Mouse (Mus musculus) MEL (cell line): Measurements from ENCODE around the gene Nqo1. TPM values are rescaled to one million over a fixed set of nuclear protein-coding genes. Genes with fewer than 3 reads are reported as not detected.

Experiments used
- DNase-seq: peaks from one replicate; pipeline ENCODE4 v3.0.0; 2011; ENCODE audit warnings: low read depth, low spot score
- H3K27ac ChIP-seq: 2 replicates; pipeline ENCODE4 v1.5.1; 2012; ENCODE audit warnings: low read depth, mild to moderate bottlenecking, control low read depth, low read length, moderate library complexity; ENCODE audit not compliant: control insufficient read depth
- H3K27me3 ChIP-seq, 2 experiments: fragments of 150-350 bp in 1 of 2; sonication (generic) in 1 of 2; 2 replicates each; pipeline ENCODE4 v1.6.1; 2012; ENCODE audit warnings: low read length in 2 of 2, mild to moderate bottlenecking in 2 of 2, improper control_type of control experiment in 1 of 2, moderate library complexity in 1 of 2; ENCODE audit not compliant: insufficient read depth in 2 of 2, control insufficient read depth in 1 of 2
- H3K36me3 ChIP-seq, 2 experiments: 2 replicates each; pipeline ENCODE4 v1.6.1; 2012 to 2014; ENCODE audit warnings: low read length in 2 of 2, improper control_type of control experiment in 1 of 2, inconsistent platforms in 1 of 2, mild to moderate bottlenecking in 1 of 2; ENCODE audit not compliant: insufficient read depth in 2 of 2, control insufficient read depth in 1 of 2
- H3K4me1 ChIP-seq, 2 experiments: fragments of 150-350 bp in 1 of 2; sonication (generic) in 1 of 2; 2 replicates each; pipeline ENCODE4 v1.6.1; 2012; ENCODE audit warnings: low read length in 2 of 2, improper control_type of control experiment in 1 of 2, mild to moderate bottlenecking in 1 of 2; ENCODE audit not compliant: insufficient read depth in 2 of 2, control insufficient read depth in 1 of 2
- H3K4me3 ChIP-seq, 2 experiments: fragments of 150-350 bp in 1 of 2; sonication (generic) in 1 of 2; 2 replicates each; pipeline ENCODE4 v1.5.1; 2012; ENCODE audit warnings: low read depth in 2 of 2, low read length in 2 of 2, mild to moderate bottlenecking in 2 of 2, moderate library complexity in 2 of 2, control low read depth in 1 of 2, improper control_type of control experiment in 1 of 2; ENCODE audit not compliant: control insufficient read depth in 1 of 2, insufficient read depth in 1 of 2
- H3K79me2 ChIP-seq: 2 replicates; pipeline ENCODE4 v1.6.1; 2012; ENCODE audit warnings: mild to moderate bottlenecking, low read length, moderate library complexity; ENCODE audit not compliant: control insufficient read depth, poor library complexity, insufficient read depth
- H3K9ac ChIP-seq: 2 replicates; pipeline ENCODE4 v1.6.1; 2012; ENCODE audit warnings: low read depth, mild to moderate bottlenecking, control low read depth, low read length, moderate library complexity; ENCODE audit not compliant: control insufficient read depth, poor library complexity, severe bottlenecking
- H3K9me3 ChIP-seq: fragments of 150-350 bp; sonication (generic); replicated peaks from 2 replicates; pipeline ENCODE4 v1.6.1; 2012; ENCODE audit warnings: mild to moderate bottlenecking, low read length, improper control_type of control experiment, moderate library complexity; ENCODE audit not compliant: insufficient read depth
- BHLHE40 ChIP-seq: IDR thresholded peaks from 2 replicates; pipeline ENCODE4 v1.6.1; 2012; ENCODE audit warnings: low read depth, mild to moderate bottlenecking, inconsistent platforms, low read length, improper control_type of control experiment, borderline replicate concordance
- CHD2 ChIP-seq: IDR thresholded peaks from 2 replicates; pipeline ENCODE4 v1.6.1; 2011; ENCODE audit warnings: low read length, improper control_type of control experiment
- E2F4 ChIP-seq: IDR thresholded peaks from 2 replicates; pipeline ENCODE4 v1.6.1; 2011; ENCODE audit warnings: low read depth, low read length, improper control_type of control experiment, borderline replicate concordance
- ELF1 ChIP-seq: IDR thresholded peaks from 2 replicates; pipeline ENCODE4 v1.6.1; 2014; ENCODE audit warnings: low read depth, mild to moderate bottlenecking, inconsistent platforms, low read length, improper control_type of control experiment, moderate library complexity
- EP300 ChIP-seq, 2 experiments: IDR thresholded peaks; 2 replicates each; pipeline ENCODE4 v1.6.1; 2011; ENCODE audit warnings: improper control_type of control experiment in 2 of 2, low read length in 2 of 2, low read depth in 1 of 2, mild to moderate bottlenecking in 1 of 2
- ETS1 ChIP-seq: IDR thresholded peaks from 2 replicates; pipeline ENCODE4 v1.6.1; 2012; ENCODE audit warnings: low read depth, mild to moderate bottlenecking, inconsistent platforms, low read length, improper control_type of control experiment, moderate library complexity
- GATA1 ChIP-seq: IDR thresholded peaks from 2 replicates; pipeline ENCODE4 v1.6.1; 2011; ENCODE audit warnings: low read depth, low read length, improper control_type of control experiment
- JUND ChIP-seq: IDR thresholded peaks from 2 replicates; pipeline ENCODE4 v1.6.1; 2011; ENCODE audit warnings: low read depth, mild to moderate bottlenecking, improper control_type of control experiment, low read length
- MAFK ChIP-seq: IDR thresholded peaks from 2 replicates; pipeline ENCODE4 v1.6.1; 2011; ENCODE audit warnings: low read depth, mild to moderate bottlenecking, low read length, improper control_type of control experiment, borderline replicate concordance
- MAX ChIP-seq: IDR thresholded peaks from 2 replicates; pipeline ENCODE4 v1.6.1; 2011; ENCODE audit warnings: low read length, improper control_type of control experiment
- MAZ ChIP-seq: IDR thresholded peaks from 2 replicates; pipeline ENCODE4 v1.6.1; 2012; ENCODE audit warnings: low read depth, mild to moderate bottlenecking, inconsistent platforms, low read length, improper control_type of control experiment
- MXI1 ChIP-seq: IDR thresholded peaks from 2 replicates; pipeline ENCODE4 v1.6.1; 2011; ENCODE audit warnings: mild to moderate bottlenecking, low read depth, low read length, improper control_type of control experiment
- MYC ChIP-seq: IDR thresholded peaks from 2 replicates; pipeline ENCODE4 v1.6.1; 2011; ENCODE audit warnings: low read depth, mild to moderate bottlenecking, low read length, improper control_type of control experiment, moderate library complexity
- NELFE ChIP-seq: IDR thresholded peaks from 2 replicates; pipeline ENCODE4 v1.6.1; 2011; ENCODE audit warnings: low read depth, low read length, improper control_type of control experiment
- NRF1 ChIP-seq: IDR thresholded peaks from 2 replicates; pipeline ENCODE4 v1.6.1; 2014; ENCODE audit warnings: low read depth, mild to moderate bottlenecking, inconsistent platforms, low read length, improper control_type of control experiment, moderate library complexity; ENCODE audit not compliant: poor library complexity, insufficient read depth, severe bottlenecking
- POLR2A ChIP-seq, 2 experiments: IDR thresholded peaks; 2 replicates each; pipeline ENCODE4 v1.6.1; 2011 to 2012; ENCODE audit warnings: low read length in 2 of 2, mild to moderate bottlenecking in 2 of 2, control low read depth in 1 of 2, improper control_type of control experiment in 1 of 2, low read depth in 1 of 2, moderate library complexity in 1 of 2; ENCODE audit not compliant: control insufficient read depth in 1 of 2, insufficient read depth in 1 of 2, poor library complexity in 1 of 2
- POLR2AphosphoS2 ChIP-seq: IDR thresholded peaks from 2 replicates; pipeline ENCODE4 v1.6.1; 2011; ENCODE audit warnings: low read length, improper control_type of control experiment
- POLR2AphosphoS5 ChIP-seq: IDR thresholded peaks from 2 replicates; pipeline ENCODE4 v1.6.1; 2012; ENCODE audit warnings: low read depth, borderline replicate concordance, mild to moderate bottlenecking, inconsistent platforms, low read length, moderate library complexity, mixed read lengths
- RAD21 ChIP-seq: IDR thresholded peaks from 2 replicates; pipeline ENCODE4 v1.6.1; 2011; ENCODE audit warnings: mild to moderate bottlenecking, low read depth, low read length, improper control_type of control experiment
- SMC3 ChIP-seq: IDR thresholded peaks from 2 replicates; pipeline ENCODE4 v1.6.1; 2011; ENCODE audit warnings: low read depth, low read length, improper control_type of control experiment
- TBP ChIP-seq: IDR thresholded peaks from 2 replicates; pipeline ENCODE4 v1.8.0; 2011; ENCODE audit warnings: low read depth, low read length, improper control_type of control experiment
- UBTF ChIP-seq: IDR thresholded peaks from 2 replicates; pipeline ENCODE4 v1.6.1; 2012; ENCODE audit warnings: low read depth, mild to moderate bottlenecking, inconsistent platforms, low read length, improper control_type of control experiment, moderate library complexity, borderline replicate concordance; ENCODE audit not compliant: insufficient read depth
- USF1 ChIP-seq: IDR thresholded peaks from 2 replicates; pipeline ENCODE4 v1.6.1; 2014; ENCODE audit warnings: low read depth, mild to moderate bottlenecking, inconsistent platforms, low read length, improper control_type of control experiment, moderate library complexity
- ZKSCAN1 ChIP-seq: IDR thresholded peaks from 2 replicates; pipeline ENCODE4 v1.6.1; 2012; ENCODE audit warnings: low read depth, mild to moderate bottlenecking, inconsistent platforms, low read length, improper control_type of control experiment, moderate library complexity
- ZMIZ1 ChIP-seq: IDR thresholded peaks from 2 replicates; pipeline ENCODE4 v1.6.1; 2012; ENCODE audit warnings: low read depth, mild to moderate bottlenecking, inconsistent platforms, low read length, improper control_type of control experiment, moderate library complexity
- ZNF384 ChIP-seq: IDR thresholded peaks from 2 replicates; pipeline ENCODE4 v1.6.1; 2012; ENCODE audit warnings: low read depth, mild to moderate bottlenecking, inconsistent platforms, low read length, improper control_type of control experiment
- polyA plus RNA-seq, 2 experiments: library from polyadenylated mRNA; stranded (reverse) in 1 of 2; unstranded in 1 of 2; fragments of >175 nt in 1 of 2; fragments of >200 nt in 1 of 2; gene quantifications; 2 replicates each; pipeline versions ENCODE4 v1.2.1 to v1.2.4; 2012; ENCODE audit warnings: low replicate concordance in 2 of 2, low read depth in 1 of 2; ENCODE audit not compliant: insufficient read length in 2 of 2, insufficient read depth in 1 of 2, missing spikeins in 1 of 2
- total RNA-seq: library from RNA; depleted of rRNA; stranded (reverse); fragments of 300-350 nt; gene quantifications from 2 replicates; pipeline ENCODE4 v1.2.3, GENCODE M21; 2012

Nqo1 gene
- total and polyA plus RNA-seq, 3 experiments = 8.0 to 8.8 TPM; not detected in 1

- Histone ChIP-seq H3K4me1 (0 out of 4 replicates have a peak, but pooled peaks cover 0 to 4% of the 10 kb centered on the region in 2 experiments), H3K9me3 (no peaks in the 10 kb centered on the region)
- no peak for TF ChIP-seq POLR2AphosphoS2
- TF ChIP-seq RAD21 = no peak
- no peak for TF ChIP-seq ZKSCAN1
- TF ChIP-seq SMC3 = no peak
- no peak for TF ChIP-seq TBP
- TF ChIP-seq GATA1 = no peak
- TF ChIP-seq ETS1 = no peak
- no peak for TF ChIP-seq CHD2
- TF ChIP-seq, all 39 proteins: peak for 0
- H3K9ac ChIP-seq = no peak overlapping the region
- no peaks in the 10 kb centered on the region for H3K27me3 ChIP-seq
- H3K27ac ChIP-seq = no peak overlapping the region
- no peaks in the 10 kb centered on the region for H3K79me2 ChIP-seq
- no peaks in the 10 kb centered on the region for H3K36me3 ChIP-seq
- DNase-seq = no peak
- H3K4me3 ChIP-seq = no peak overlapping the region
Measured at GRCm38 (mm10) chr8:107444626-107445025, 41.6 kb upstream of the Nqo1 start.

DNA sequence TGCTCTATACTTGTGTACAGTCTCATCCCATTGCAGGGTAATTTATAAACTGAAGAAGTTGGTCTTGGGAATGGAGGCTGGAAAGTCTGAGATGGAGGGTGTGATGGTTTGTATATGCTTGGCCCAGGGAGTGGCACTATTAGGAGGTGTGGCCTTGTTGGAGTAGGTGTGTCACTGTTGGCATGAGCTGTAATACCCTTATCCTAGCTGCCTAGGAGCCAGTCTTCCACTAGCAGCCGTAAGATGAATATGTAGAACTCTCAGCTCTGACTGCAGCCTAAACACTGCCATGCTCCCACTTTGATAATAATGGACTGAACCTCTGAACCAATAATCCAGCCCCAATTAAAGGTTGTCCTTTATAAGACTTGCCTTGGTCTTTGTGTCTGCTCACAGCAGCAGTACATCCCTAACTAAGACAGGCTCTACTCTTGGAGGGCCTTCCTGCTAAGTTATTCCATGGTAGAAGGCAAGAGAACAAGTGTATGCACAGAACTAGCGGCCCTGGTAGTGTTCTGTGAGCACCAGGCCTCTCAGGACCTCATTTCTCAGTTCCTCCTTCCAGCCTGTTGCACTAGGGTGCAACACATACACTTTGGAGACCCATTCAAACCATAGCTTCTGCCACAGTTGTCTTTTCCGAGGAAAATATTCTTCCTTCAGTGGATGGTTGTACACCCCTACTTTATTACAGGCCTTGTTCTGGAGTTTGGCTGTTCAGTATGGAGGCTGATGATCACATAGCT, 37.0 kb upstream of the Nqo1 start:
- Histone ChIP-seq H3K27me3 (no peaks in the 10 kb centered on the region), H3K4me1 (peaks cover 3 to 14% of the 10 kb centered on the region in 2 experiments), H3K36me3 (peaks cover 0 to 11% of the 10 kb centered on the region in 2 experiments; a peak in 2 of 4 replicates), H3K27ac (no peak overlapping the region), H3K9ac (no peak overlapping the region), H3K4me3 (no peak overlapping the region), H3K9me3 (no peaks in the 10 kb centered on the region), H3K79me2 (peaks cover 6% of the 10 kb centered on the region; the same call in 1 of the 2 replicates)
- no peak for DNase-seq
- TF ChIP-seq POLR2AphosphoS5 (no peak), SMC3 (no peak), JUND (no peak), NRF1 (no peak), ELF1 (no peak), ZNF384 (no peak), ZMIZ1 (no peak), MXI1 (no peak), MYC (no peak), CHD2 (no peak), EP300 (IDR thresholded peaks at IDR 0.05; ENCODE audit: low read depth in 1 of 2, low read length in 2 of 2) (no peak), E2F4 (no peak), NELFE (no peak), POLR2A (IDR thresholded peaks at IDR 0.05; ENCODE audit: control insufficient read depth in 1 of 2, insufficient read depth in 1 of 2, low read depth in 1 of 2, low read length in 2 of 2, poor library complexity in 1 of 2) (no peak), MAFK (no peak), USF1 (no peak), BHLHE40 (no peak), UBTF (no peak), MAX (no peak), MAZ (no peak)
